Mouse (Mus musculus) MEL (cell line): ENCODE measurements around the gene Hes6. TPM values are rescaled to one million over a fixed set of nuclear protein-coding genes. Genes with fewer than 3 reads are reported as not detected.

ENCODE experiments used
- DNase-seq: peaks from one replicate; pipeline ENCODE4 v3.0.0; 2011; ENCODE audit warnings: low read depth, low spot score
- H3K27ac ChIP-seq: 2 replicates; pipeline ENCODE4 v1.5.1; 2012; ENCODE audit warnings: low read depth, mild to moderate bottlenecking, control low read depth, low read length, moderate library complexity; ENCODE audit not compliant: control insufficient read depth
- H3K27me3 ChIP-seq, 2 experiments: fragments of 150-350 bp in 1 of 2; sonication (generic) in 1 of 2; 2 replicates each; pipeline ENCODE4 v1.6.1; 2012; ENCODE audit warnings: low read length in 2 of 2, mild to moderate bottlenecking in 2 of 2, improper control_type of control experiment in 1 of 2, moderate library complexity in 1 of 2; ENCODE audit not compliant: insufficient read depth in 2 of 2, control insufficient read depth in 1 of 2
- H3K36me3 ChIP-seq, 2 experiments: 2 replicates each; pipeline ENCODE4 v1.6.1; 2012 to 2014; ENCODE audit warnings: low read length in 2 of 2, improper control_type of control experiment in 1 of 2, inconsistent platforms in 1 of 2, mild to moderate bottlenecking in 1 of 2; ENCODE audit not compliant: insufficient read depth in 2 of 2, control insufficient read depth in 1 of 2
- H3K4me1 ChIP-seq, 2 experiments: fragments of 150-350 bp in 1 of 2; sonication (generic) in 1 of 2; 2 replicates each; pipeline ENCODE4 v1.6.1; 2012; ENCODE audit warnings: low read length in 2 of 2, improper control_type of control experiment in 1 of 2, mild to moderate bottlenecking in 1 of 2; ENCODE audit not compliant: insufficient read depth in 2 of 2, control insufficient read depth in 1 of 2
- H3K4me3 ChIP-seq, 2 experiments: fragments of 150-350 bp in 1 of 2; sonication (generic) in 1 of 2; 2 replicates each; pipeline ENCODE4 v1.5.1; 2012; ENCODE audit warnings: low read depth in 2 of 2, low read length in 2 of 2, mild to moderate bottlenecking in 2 of 2, moderate library complexity in 2 of 2, control low read depth in 1 of 2, improper control_type of control experiment in 1 of 2; ENCODE audit not compliant: control insufficient read depth in 1 of 2, insufficient read depth in 1 of 2
- H3K79me2 ChIP-seq: 2 replicates; pipeline ENCODE4 v1.6.1; 2012; ENCODE audit warnings: mild to moderate bottlenecking, low read length, moderate library complexity; ENCODE audit not compliant: control insufficient read depth, poor library complexity, insufficient read depth
- H3K9ac ChIP-seq: 2 replicates; pipeline ENCODE4 v1.6.1; 2012; ENCODE audit warnings: low read depth, mild to moderate bottlenecking, control low read depth, low read length, moderate library complexity; ENCODE audit not compliant: control insufficient read depth, poor library complexity, severe bottlenecking
- H3K9me3 ChIP-seq: fragments of 150-350 bp; sonication (generic); replicated peaks from 2 replicates; pipeline ENCODE4 v1.6.1; 2012; ENCODE audit warnings: mild to moderate bottlenecking, low read length, improper control_type of control experiment, moderate library complexity; ENCODE audit not compliant: insufficient read depth
- CHD1 ChIP-seq: IDR thresholded peaks from 2 replicates; pipeline ENCODE4 v1.6.1; 2012; ENCODE audit warnings: low read depth, mild to moderate bottlenecking, inconsistent platforms, low read length, improper control_type of control experiment
- CTCF ChIP-seq, 3 experiments: IDR thresholded peaks in 2 of 3; conservative IDR thresholded peaks in 1 of 3; 2 replicates each; pipeline ENCODE4 v1.5.1; 2011 to 2012; ENCODE audit warnings: low read length in 3 of 3, low read depth in 2 of 3, mild to moderate bottlenecking in 2 of 3, improper control_type of control experiment in 1 of 3, inconsistent platforms in 1 of 3, mixed read lengths in 1 of 3, moderate library complexity in 1 of 3; ENCODE audit not compliant: control insufficient read depth in 1 of 3, insufficient read depth in 1 of 3, poor library complexity in 1 of 3, severe bottlenecking in 1 of 3
- E2F4 ChIP-seq: IDR thresholded peaks from 2 replicates; pipeline ENCODE4 v1.6.1; 2011; ENCODE audit warnings: low read depth, low read length, improper control_type of control experiment, borderline replicate concordance
- ETS1 ChIP-seq: IDR thresholded peaks from 2 replicates; pipeline ENCODE4 v1.6.1; 2012; ENCODE audit warnings: low read depth, mild to moderate bottlenecking, inconsistent platforms, low read length, improper control_type of control experiment, moderate library complexity
- JUND ChIP-seq: IDR thresholded peaks from 2 replicates; pipeline ENCODE4 v1.6.1; 2011; ENCODE audit warnings: low read depth, mild to moderate bottlenecking, improper control_type of control experiment, low read length
- MAX ChIP-seq: IDR thresholded peaks from 2 replicates; pipeline ENCODE4 v1.6.1; 2011; ENCODE audit warnings: low read length, improper control_type of control experiment
- MXI1 ChIP-seq: IDR thresholded peaks from 2 replicates; pipeline ENCODE4 v1.6.1; 2011; ENCODE audit warnings: mild to moderate bottlenecking, low read depth, low read length, improper control_type of control experiment
- MYB ChIP-seq: IDR thresholded peaks from 2 replicates; pipeline ENCODE4 v1.6.1; 2011; ENCODE audit warnings: mild to moderate bottlenecking, low read depth, low read length, improper control_type of control experiment
- POLR2A ChIP-seq, 2 experiments: IDR thresholded peaks; 2 replicates each; pipeline ENCODE4 v1.6.1; 2011 to 2012; ENCODE audit warnings: low read length in 2 of 2, mild to moderate bottlenecking in 2 of 2, control low read depth in 1 of 2, improper control_type of control experiment in 1 of 2, low read depth in 1 of 2, moderate library complexity in 1 of 2; ENCODE audit not compliant: control insufficient read depth in 1 of 2, insufficient read depth in 1 of 2, poor library complexity in 1 of 2
- POLR2AphosphoS2 ChIP-seq: IDR thresholded peaks from 2 replicates; pipeline ENCODE4 v1.6.1; 2011; ENCODE audit warnings: low read length, improper control_type of control experiment
- SIN3A ChIP-seq: IDR thresholded peaks from 2 replicates; pipeline ENCODE4 v1.6.1; 2012; ENCODE audit warnings: low read length, improper control_type of control experiment, inconsistent platforms
- TAL1 ChIP-seq: IDR thresholded peaks from 2 replicates; pipeline ENCODE4 v1.6.1; 2012; ENCODE audit warnings: mild to moderate bottlenecking, inconsistent platforms, low read length, moderate library complexity, mixed read lengths
- USF1 ChIP-seq: IDR thresholded peaks from 2 replicates; pipeline ENCODE4 v1.6.1; 2014; ENCODE audit warnings: low read depth, mild to moderate bottlenecking, inconsistent platforms, low read length, improper control_type of control experiment, moderate library complexity
- ZC3H11A ChIP-seq: IDR thresholded peaks from 2 replicates; pipeline ENCODE4 v1.6.1; 2012; ENCODE audit warnings: low read depth, mild to moderate bottlenecking, inconsistent platforms, low read length, improper control_type of control experiment
- ZKSCAN1 ChIP-seq: IDR thresholded peaks from 2 replicates; pipeline ENCODE4 v1.6.1; 2012; ENCODE audit warnings: low read depth, mild to moderate bottlenecking, inconsistent platforms, low read length, improper control_type of control experiment, moderate library complexity
- polyA plus RNA-seq, 2 experiments: library from polyadenylated mRNA; stranded (reverse) in 1 of 2; unstranded in 1 of 2; fragments of >175 nt in 1 of 2; fragments of >200 nt in 1 of 2; gene quantifications; 2 replicates each; pipeline versions ENCODE4 v1.2.1 to v1.2.4; 2012; ENCODE audit warnings: low replicate concordance in 2 of 2, low read depth in 1 of 2; ENCODE audit not compliant: insufficient read length in 2 of 2, insufficient read depth in 1 of 2, missing spikeins in 1 of 2
- total RNA-seq: library from RNA; depleted of rRNA; stranded (reverse); fragments of 300-350 nt; gene quantifications from 2 replicates; pipeline ENCODE4 v1.2.3, GENCODE M21; 2012

Hes6 gene
- total and polyA plus RNA-seq, 3 experiments: 38.8 to 47.9 TPM; not detected in 1

DNA sequence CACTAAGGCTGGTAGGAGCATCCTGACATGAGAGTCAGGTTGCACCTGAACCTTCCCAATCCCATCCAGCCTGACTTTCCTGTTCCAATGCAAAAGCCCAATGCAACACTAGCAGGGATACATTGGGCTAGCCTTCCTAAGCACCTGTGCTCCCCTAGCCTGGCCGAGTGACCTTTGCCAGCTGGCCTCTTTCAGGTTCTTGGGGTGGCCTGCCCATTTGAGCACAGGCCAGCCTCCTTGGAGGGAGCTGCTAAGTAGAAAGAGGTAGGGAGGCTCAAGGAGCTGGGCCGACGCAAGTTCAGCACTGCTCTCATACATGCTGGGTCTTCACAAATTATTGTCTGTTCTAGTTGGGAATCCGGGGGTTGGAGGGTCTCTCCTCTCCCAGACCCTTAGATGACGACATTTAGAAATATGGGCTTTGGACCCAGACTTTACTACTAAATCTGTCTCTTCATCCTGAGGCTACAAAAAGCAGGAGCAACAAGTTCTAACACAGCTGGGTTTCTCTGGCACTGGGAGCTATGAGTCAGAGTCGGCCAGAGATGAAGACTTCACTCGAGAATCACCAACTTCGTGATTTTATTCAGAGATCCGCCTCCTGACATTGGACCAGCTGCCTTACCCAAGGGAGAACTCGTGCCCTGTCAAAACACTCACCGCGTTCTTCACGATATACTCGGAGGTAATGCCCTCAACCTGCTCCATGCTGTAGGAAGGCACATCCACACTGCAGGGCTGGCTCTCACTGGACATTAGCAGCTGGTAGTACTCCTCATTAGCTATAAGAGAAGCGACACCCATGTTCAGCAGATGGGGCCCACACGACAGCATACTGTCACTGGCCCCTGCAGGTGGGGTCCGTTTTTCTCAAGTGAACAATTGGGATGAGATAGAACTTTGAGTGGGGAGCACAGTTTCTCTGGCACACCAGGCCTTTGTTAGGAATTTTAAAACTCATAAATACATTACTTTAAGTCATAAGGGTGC is 31.3 kb upstream of the Hes6 start:
- H3K79me2 ChIP-seq: no peaks in the 10 kb centered on the region
- H3K27ac ChIP-seq: no peak overlapping the region
- no peak overlapping the region for H3K4me3 ChIP-seq
- peaks cover 5 to 10% of the 10 kb centered on the region in 2 experiments for H3K36me3 ChIP-seq
- H3K27me3 ChIP-seq: no peaks in the 10 kb centered on the region
- H3K9ac ChIP-seq: no peak overlapping the region
- TF ChIP-seq SIN3A: no peak
- no peak for TF ChIP-seq POLR2A (IDR thresholded peaks at IDR 0.05; ENCODE audit: control insufficient read depth in 1 of 2, insufficient read depth in 1 of 2, low read depth in 1 of 2, low read length in 2 of 2, poor library complexity in 1 of 2)
- no peak for TF ChIP-seq TAL1
- TF ChIP-seq ETS1: no peak
- DNase-seq: no peak
- peaks cover 0 to 10% of the 10 kb centered on the region in 2 experiments; a peak in 2 of 4 replicates for H3K4me1 ChIP-seq
- H3K9me3 ChIP-seq: no peaks in the 10 kb centered on the region

DNA sequence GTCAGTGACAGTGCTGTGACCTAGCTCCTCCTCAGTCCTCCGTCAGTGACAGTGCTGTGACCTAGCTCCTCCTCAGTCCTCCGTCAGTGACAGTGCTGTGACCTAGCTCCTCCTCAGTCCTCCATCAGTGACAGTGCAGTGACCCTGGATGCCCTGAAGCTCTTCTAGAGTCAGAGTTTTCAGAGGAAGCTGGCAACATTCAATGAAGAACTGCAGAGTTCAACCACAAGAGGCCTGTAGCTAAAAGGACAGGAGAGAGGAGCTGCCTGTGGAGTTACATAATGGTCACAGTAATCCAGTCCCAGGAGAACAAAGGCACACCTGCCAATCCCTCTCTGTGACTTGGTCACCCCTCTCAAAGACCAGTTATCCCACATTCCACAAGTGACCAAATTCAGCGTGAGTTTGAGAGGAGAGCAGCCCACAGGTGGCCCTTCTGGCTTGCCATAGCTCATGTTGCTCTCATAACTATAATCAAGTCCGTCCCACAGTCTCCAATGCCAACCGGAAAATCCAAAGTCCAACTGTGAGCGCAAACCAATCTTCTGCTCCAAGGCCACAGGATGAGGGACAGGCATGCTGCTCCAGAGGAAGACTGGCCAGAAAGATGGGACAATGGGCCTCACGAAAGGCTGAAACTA is 28.6 kb upstream of the Hes6 start:
- no peak for DNase-seq
- Histone ChIP-seq H3K27me3 (no peaks in the 10 kb centered on the region), H3K27ac (no peak overlapping the region), H3K9ac (no peak overlapping the region), H3K4me3 (no peak overlapping the region), H3K79me2 (no peaks in the 10 kb centered on the region), H3K4me1 (no peaks in the 10 kb centered on the region), H3K36me3 (no peaks in the 10 kb centered on the region; a peak in 2 of 4 replicates), H3K9me3 (no peaks in the 10 kb centered on the region)
- TF ChIP-seq E2F4 (no peak), SIN3A (no peak), MYB (no peak), MXI1 (no peak), POLR2AphosphoS2 (no peak), MAX (no peak), CHD1 (no peak), ZC3H11A (no peak), CTCF (IDR thresholded peaks at IDR 0.05 in 2 of 3, conservative IDR thresholded peaks at IDR 0.05 in 1 of 3; ENCODE audit: control insufficient read depth in 1 of 3, insufficient read depth in 1 of 3, low read depth in 2 of 3, low read length in 3 of 3, poor library complexity in 1 of 3, severe bottlenecking in 1 of 3) (no peak), JUND (no peak), TAL1 (no peak)

DNA sequence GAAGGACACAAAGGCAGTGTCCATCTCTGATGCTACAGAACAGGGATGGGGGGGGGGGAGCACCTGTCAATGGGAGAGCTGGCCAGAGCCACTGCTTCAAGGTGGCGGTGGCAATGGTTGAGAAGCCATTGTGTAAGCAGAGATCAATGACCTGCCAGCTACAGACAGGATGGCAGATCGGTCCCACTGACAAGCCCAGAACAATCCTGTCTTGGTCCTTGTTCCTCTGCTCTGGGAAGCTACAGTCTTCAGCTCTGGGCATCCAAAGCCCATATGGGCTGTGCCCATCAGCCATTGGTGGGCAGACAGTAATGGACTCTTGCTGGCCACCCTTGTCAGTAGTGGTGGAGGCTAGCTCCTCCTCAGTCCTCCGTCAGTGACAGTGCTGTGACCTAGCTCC is 28.0 kb upstream of the Hes6 start:
- no peaks in the 10 kb centered on the region; a peak in 2 of 4 replicates for H3K36me3 ChIP-seq
- no peak overlapping the region for H3K9ac ChIP-seq
- H3K9me3 ChIP-seq: no peaks in the 10 kb centered on the region
- TF ChIP-seq ZKSCAN1: no peak
- no peak for TF ChIP-seq POLR2A (IDR thresholded peaks at IDR 0.05; ENCODE audit: control insufficient read depth in 1 of 2, insufficient read depth in 1 of 2, low read depth in 1 of 2, low read length in 2 of 2, poor library complexity in 1 of 2)
- no peak for TF ChIP-seq MYB
- TF ChIP-seq USF1: no peak
- no peaks in the 10 kb centered on the region for H3K79me2 ChIP-seq
- no peak overlapping the region for H3K4me3 ChIP-seq
- no peak for DNase-seq
- no peaks in the 10 kb centered on the region for H3K4me1 ChIP-seq
- no peak overlapping the region for H3K27ac ChIP-seq
- H3K27me3 ChIP-seq: no peaks in the 10 kb centered on the region
